Mouse (Mus musculus) Patski (cell line): ENCODE measurements around the gene Lurap1l. TPM values are rescaled to one million over a fixed set of nuclear protein-coding genes. Genes with fewer than 3 reads are reported as not detected.

ENCODE experiments used
- ATAC-seq: fragments of 100-300 bp; one replicate; pipeline ENCODE4 v1.8.0; 2021
- CTCF ChIA-PET: fragments of 350-600 bp; sonication (Branson Sonifier 250); formaldehyde crosslinking; loops from one replicate; lab custom pipeline; 2022; ENCODE audit warnings: inconsistent platforms; lab: Charles Lee
- POLR2A ChIA-PET: fragments of 350-600 bp; sonication (Branson Sonifier 250); formaldehyde crosslinking; loops from one replicate; lab custom pipeline; 2022; ENCODE audit warnings: antibody characterized with exemption, inconsistent platforms; lab: Charles Lee
- DNase-seq: peaks from one replicate; pipeline ENCODE4 v3.0.0-alpha.2; 2011; ENCODE audit warnings: low read depth, low spot score
- H3K27me3 ChIP-seq: fragments of 371-371 bp; one replicate; pipeline ENCODE4 v1.5.1; 2021
- CTCF ChIP-seq: fragments of 100-300 bp; IDR thresholded peaks from one replicate; pipeline ENCODE4 v1.5.1; 2021
- in situ Hi-C: fragments of 300-500 bp; cut with MboI; formaldehyde crosslinking; loops from 3 replicates; pipeline ENCODE4 v1.11.1; 2018; ENCODE audit warnings: low pct_unique_long_range_greater_than_20kb, mixed read lengths
- polyA plus RNA-seq: library from polyadenylated mRNA; unstranded; gene quantifications from one replicate; pipeline ENCODE4 v1.2.3, GENCODE M21; 2021

Gene Lurap1l
- polyA plus RNA-seq, 1 experiment from 2014 or later = 15.0 TPM

GRCm38 (mm10) chr4:80881996-80882599 lies 28.3 kb upstream of the Lurap1l start:
- in situ Hi-C loops = no loop called here
- H3K27me3 ChIP-seq = no peaks in the 10 kb centered on the region
- POLR2A ChIA-PET = no interaction called here
- CTCF ChIA-PET = no interaction called here
- no peak for DNase-seq
- ATAC-seq = no peak
- TF ChIP-seq CTCF = no peak

GRCm38 (mm10) chr4:80886631-80887030 lies 23.8 kb upstream of the Lurap1l start:
- POLR2A ChIA-PET = no interaction called here
- in situ Hi-C loops = no loop called here
- ATAC-seq (no peak), DNase-seq (no peak)
- no peak for TF ChIP-seq CTCF
- CTCF ChIA-PET = no interaction called here
- no peaks in the 10 kb centered on the region for H3K27me3 ChIP-seq

- CTCF ChIA-PET = no interaction called here
- DNase-seq = no peak
- no peaks in the 10 kb centered on the region for H3K27me3 ChIP-seq
- no peak for TF ChIP-seq CTCF
- ATAC-seq = no peak
- POLR2A ChIA-PET = no interaction called here
- in situ Hi-C loops = no loop called here
Observed at GRCm38 (mm10) chr4:80891004-80891403, 19.4 kb upstream of the Lurap1l start.

- TF ChIP-seq CTCF = no peak
- ATAC-seq (no peak), DNase-seq (no peak)
- in situ Hi-C loops = no loop called here
- H3K27me3 ChIP-seq = no peaks in the 10 kb centered on the region
- CTCF ChIA-PET = interaction anchor here (1.1 to 1.5 kb wide), 3 partner anchors 10 to 18 kb away, joined by 3 to 5 read pairs (median 5); no protein-coding TSS in a partner anchor
- POLR2A ChIA-PET = no interaction called here
Observed at GRCm38 (mm10) chr4:80895278-80895894, 15.1 kb upstream of the Lurap1l start.

GRCm38 (mm10) chr4:80906726-80907125 lies 3.7 kb upstream of the Lurap1l start:
- no peaks in the 10 kb centered on the region for H3K27me3 ChIP-seq
- no peak for TF ChIP-seq CTCF
- CTCF ChIA-PET = interaction anchor here (1.1 to 1.6 kb wide), 2 partner anchors 12 to 185 kb away, joined by 3 to 5 read pairs; no protein-coding TSS in a partner anchor
- POLR2A ChIA-PET = no interaction called here
- in situ Hi-C loops = no loop called here
- DNase-seq = no peak
- no peak for ATAC-seq

GRCm38 (mm10) chr4:80907973-80908372 lies 2.5 kb upstream of the Lurap1l start:
- ATAC-seq (peak; percentile 65), DNase-seq (no peak)
- no peaks in the 10 kb centered on the region for H3K27me3 ChIP-seq
- POLR2A ChIA-PET = no interaction called here
- TF ChIP-seq CTCF = no peak
- in situ Hi-C loops = no loop called here
- CTCF ChIA-PET = no interaction called here

GRCm38 (mm10) chr4:80908902-80909301 lies 1.5 kb upstream of the Lurap1l start:
- CTCF ChIA-PET = no interaction called here
- in situ Hi-C loops = no loop called here
- POLR2A ChIA-PET = no interaction called here
- DNase-seq (no peak), ATAC-seq (no peak)
- H3K27me3 ChIP-seq = no peaks in the 10 kb centered on the region
- TF ChIP-seq CTCF = no peak

GRCm38 (mm10) chr4:80910871-80911701 lies 640 bp downstream of the Lurap1l start:
- ChIA-PET POLR2A (interaction anchor here (0.7 to 0.9 kb wide), 3 partner anchors 13 to 36 kb away, joined by 3 to 4 read pairs (median 4); no protein-coding TSS in a partner anchor), CTCF (interaction anchor here (0.9 to 4.0 kb wide), 7 partner anchors 14 to 200 kb away, joined by 3 to 18 read pairs (median 6); no protein-coding TSS in a partner anchor)
- DNase-seq = no peak
- TF ChIP-seq CTCF = peak; percentile 25
- in situ Hi-C loops = loop anchor here (5.0 kb wide), 1 partner anchor 36 kb away; no protein-coding TSS in a partner anchor
- no peaks in the 10 kb centered on the region for H3K27me3 ChIP-seq
- peak; percentile 38 for ATAC-seq

- ChIA-PET CTCF (interaction anchor here (0.9 to 4.0 kb wide), 10 partner anchors 9 to 199 kb away, joined by 3 to 18 read pairs (median 5); no protein-coding TSS in a partner anchor), POLR2A (interaction anchor here (0.6 kb wide), 1 partner anchor 194 kb away, joined by 3 read pairs; no protein-coding TSS in a partner anchor)
- TF ChIP-seq CTCF = peak; percentile 87
- no peaks in the 10 kb centered on the region for H3K27me3 ChIP-seq
- no peak for DNase-seq
- peak; percentile 83 for ATAC-seq
- in situ Hi-C loops = loop anchor here (5.0 kb wide), 1 partner anchor 35 kb away; no protein-coding TSS in a partner anchor
Observed at GRCm38 (mm10) chr4:80911706-80912540, 1.5 kb downstream of the Lurap1l start.
